Mouse (Mus musculus) erythroblast, embryonic 14.5 days (primary cell): ENCODE results near the gene Tmem236.

Experiments
- GATA1 ChIP-seq: IDR thresholded peaks from 2 replicates; pipeline ENCODE4 v1.6.1; 2012; ENCODE audit warnings: low read length, inconsistent platforms, mixed read lengths
- TAL1 ChIP-seq: IDR thresholded peaks from 3 replicates; pipeline ENCODE4 v1.6.1; 2012; ENCODE audit warnings: low read length, inconsistent platforms, mixed read lengths

GRCm38 (mm10) chr2:14229149-14229548 is 54.8 kb downstream of the Tmem236 start, which contains the start of gene Mrc1:
- no peak for TF ChIP-seq GATA1
- no peak for TF ChIP-seq TAL1
